Mouse (Mus musculus) liver, adult 2 months (tissue): ENCODE results near the gene Frmd4a. TPM values are rescaled to one million over a fixed set of nuclear protein-coding genes. Genes with fewer than 3 reads are reported as not detected.
"Not testable (repeated sequence)": the region's sequence is repeated elsewhere in the genome, so short reads cannot be mapped to it uniquely, and the experiment has no call there.

Experiments used
- DNase-seq: peaks from one replicate; pipeline ENCODE4 v3.0.0-alpha.2; 2011; ENCODE audit warnings: low read depth, low spot score; ENCODE audit errors: extremely low read depth
- H3K27ac ChIP-seq: fragments of 200-500 bp; replicated peaks from 2 replicates; pipeline ENCODE4 v1.5.1; 2012; ENCODE audit warnings: low read depth, mild to moderate bottlenecking, control low read depth, inconsistent platforms, low read length; ENCODE audit not compliant: insufficient read depth
- H3K27me3 ChIP-seq: fragments of 200-500 bp; 2 replicates; pipeline ENCODE4 v1.6.1; 2012; ENCODE audit warnings: mild to moderate bottlenecking, moderate library complexity, low read length, inconsistent platforms; ENCODE audit not compliant: control insufficient read depth, insufficient read depth
- H3K36me3 ChIP-seq: fragments of 200-500 bp; 2 replicates; pipeline ENCODE4 v1.6.1; 2012; ENCODE audit warnings: low read length, inconsistent platforms; ENCODE audit not compliant: control insufficient read depth, insufficient read depth
- H3K4me1 ChIP-seq: fragments of 200-500 bp; 2 replicates; pipeline ENCODE4 v1.6.1; 2011; ENCODE audit warnings: low read length; ENCODE audit not compliant: control insufficient read depth, insufficient read depth
- H3K4me3 ChIP-seq: fragments of 200-500 bp; 2 replicates; pipeline ENCODE4 v1.5.1; 2011; ENCODE audit warnings: low read depth, mild to moderate bottlenecking, control low read depth, low read length, moderate library complexity; ENCODE audit not compliant: insufficient read depth
- H3K79me2 ChIP-seq: fragments of 200-500 bp; 2 replicates; pipeline ENCODE4 v1.6.1; 2012; ENCODE audit warnings: inconsistent platforms, mild to moderate bottlenecking, low read length, moderate library complexity; ENCODE audit not compliant: control insufficient read depth, insufficient read depth
- H3K9ac ChIP-seq: fragments of 200-500 bp; 2 replicates; pipeline ENCODE4 v1.6.1; 2012; ENCODE audit warnings: low read depth, mild to moderate bottlenecking, control low read depth, inconsistent platforms, low read length
- CTCF ChIP-seq: fragments of 200-500 bp; IDR thresholded peaks from 2 replicates; pipeline ENCODE4 v1.5.1; 2011; ENCODE audit warnings: low read depth, low read length, control low read depth
- POLR2A ChIP-seq: fragments of 200-500 bp; IDR thresholded peaks from 2 replicates; pipeline ENCODE4 v1.6.1; 2011; ENCODE audit warnings: low read length, control low read depth; ENCODE audit not compliant: insufficient read depth; ENCODE audit errors: extremely low read depth
- WGBS: fragments of 180-500 bp; shearing (Covaris S2); methylation state at CpG from one replicate; pipeline ENCODE4 v1.1.7; 2018; 5-methylcytosine and 5-hydroxymethylcytosine counted together
- polyA plus RNA-seq: library from polyadenylated mRNA; depleted of rRNA; stranded (reverse); fragments of >200 nt; gene quantifications from 2 replicates; pipeline ENCODE4 v1.2.3, GENCODE M21; 2012
- total RNA-seq: library from RNA; depleted of rRNA; stranded (reverse); fragments of >200 nt; gene quantifications from 2 replicates; pipeline ENCODE4 v1.2.3, GENCODE M21; 2014

Gene Frmd4a
- total and polyA plus RNA-seq, 2 experiments = 2.1 to 3.1 TPM

GRCm38 (mm10) chr2:4249723-4250122 is 232.2 kb downstream of the Frmd4a start:
- no peak for DNase-seq
- 60% methylated on average over 6 of the region's 6 CpGs for WGBS

GRCm38 (mm10) chr2:4252541-4253291 is 235.2 kb downstream of the Frmd4a start:
- 45% methylated on average over 9 of the region's 9 CpGs for WGBS
- no peaks in the 10 kb centered on the region for H3K79me2 ChIP-seq
- TF ChIP-seq POLR2A = no peak
- TF ChIP-seq CTCF = no peak
- no peaks in the 10 kb centered on the region for H3K27me3 ChIP-seq
- H3K4me3 ChIP-seq = no peak overlapping the region
- H3K36me3 ChIP-seq = no peaks in the 10 kb centered on the region
- no peak overlapping the region for H3K9ac ChIP-seq
- H3K27ac ChIP-seq = 0 out of 2 replicates have a peak overlapping the region, but pooled peaks have one; percentile 16
- DNase-seq = peak; percentile 52
- H3K4me1 ChIP-seq = peaks cover 5% of the 10 kb centered on the region; the same call in 1 of the 2 replicates

More at GRCm38 (mm10) chr2:4249723-4250122, 232.2 kb downstream of the Frmd4a start:
- Histone ChIP-seq H3K4me1 (peaks cover 5% of the 10 kb centered on the region; the same call in 1 of the 2 replicates), H3K4me3 (no peak overlapping the region), H3K27ac (no peak overlapping the region), H3K27me3 (no peaks in the 10 kb centered on the region), H3K9ac (no peak overlapping the region), H3K36me3 (no peaks in the 10 kb centered on the region), H3K79me2 (no peaks in the 10 kb centered on the region)
- no peak for TF ChIP-seq CTCF
- TF ChIP-seq POLR2A = no peak

GRCm38 (mm10) chr2:4253348-4253747 is 235.8 kb downstream of the Frmd4a start:
- 0 out of 2 replicates have a peak overlapping the region, but pooled peaks have one; percentile 26 for H3K27ac ChIP-seq
- no peaks in the 10 kb centered on the region for H3K27me3 ChIP-seq
- TF ChIP-seq POLR2A = no peak
- TF ChIP-seq CTCF = peak; percentile 31; the same call in 1 of the 2 replicates

GRCm38 (mm10) chr2:4254083-4254482 is 236.6 kb downstream of the Frmd4a start:
- no peak overlapping the region for H3K4me3 ChIP-seq
- 91% methylated on average over 5 of the region's 5 CpGs for WGBS

More at GRCm38 (mm10) chr2:4253348-4253747, 235.8 kb downstream of the Frmd4a start:
- Histone ChIP-seq H3K4me3 (no peak overlapping the region), H3K9ac (no peak overlapping the region), H3K36me3 (no peaks in the 10 kb centered on the region), H3K4me1 (peaks cover 5% of the 10 kb centered on the region; the same call in 1 of the 2 replicates), H3K79me2 (no peaks in the 10 kb centered on the region)
- WGBS = 45% methylated on average over 4 of the region's 4 CpGs
- peak; percentile 10 for DNase-seq

GRCm38 (mm10) chr2:4256242-4256641 is 238.7 kb downstream of the Frmd4a start:
- no peak overlapping the region for H3K4me3 ChIP-seq
- no peaks in the 10 kb centered on the region for H3K27me3 ChIP-seq
- no peak overlapping the region for H3K9ac ChIP-seq
- H3K27ac ChIP-seq = no peak overlapping the region
- no peaks in the 10 kb centered on the region for H3K79me2 ChIP-seq
- TF ChIP-seq POLR2A (no peak), CTCF (no peak)
- H3K36me3 ChIP-seq = no peaks in the 10 kb centered on the region
- 79% methylated on average over 2 of the region's 2 CpGs for WGBS
- H3K4me1 ChIP-seq = peaks cover 5% of the 10 kb centered on the region; the same call in 1 of the 2 replicates
- DNase-seq = no peak

More at GRCm38 (mm10) chr2:4254083-4254482, 236.6 kb downstream of the Frmd4a start:
- Histone ChIP-seq H3K27me3 (no peaks in the 10 kb centered on the region), H3K36me3 (no peaks in the 10 kb centered on the region), H3K4me1 (peaks cover 5% of the 10 kb centered on the region; the same call in 1 of the 2 replicates), H3K27ac (no peak overlapping the region), H3K79me2 (no peaks in the 10 kb centered on the region), H3K9ac (no peak overlapping the region)
- no peak for DNase-seq
- no peak for TF ChIP-seq CTCF
- TF ChIP-seq POLR2A = no peak

- 87% methylated on average over 1 of the region's 1 CpGs for WGBS
Measured at GRCm38 (mm10) chr2:4257604-4258003, 240.1 kb downstream of the Frmd4a start.

GRCm38 (mm10) chr2:4258803-4259202 is 241.3 kb downstream of the Frmd4a start:
- not testable (repeated sequence) for H3K36me3 ChIP-seq, H3K4me3 ChIP-seq, H3K27me3 ChIP-seq, H3K4me1 ChIP-seq, H3K27ac ChIP-seq, DNase-seq, H3K9ac ChIP-seq, H3K79me2 ChIP-seq
- WGBS = 86% methylated on average over 12 of the region's 12 CpGs

More at GRCm38 (mm10) chr2:4257604-4258003, 240.1 kb downstream of the Frmd4a start:
- no peak overlapping the region for H3K9ac ChIP-seq
- H3K36me3 ChIP-seq = no peaks in the 10 kb centered on the region
- DNase-seq = no peak
- H3K4me3 ChIP-seq = no peak overlapping the region
- no peaks in the 10 kb centered on the region for H3K27me3 ChIP-seq
- H3K79me2 ChIP-seq = no peaks in the 10 kb centered on the region
- no peak overlapping the region for H3K27ac ChIP-seq
- TF ChIP-seq POLR2A (no peak), CTCF (no peak)
- H3K4me1 ChIP-seq = no peaks in the 10 kb centered on the region
